Mouse (Mus musculus) forelimb bud, embryonic 11.5 days (tissue): ENCODE data around the gene Nos1.

Experiments
- DNase-seq: peaks from one replicate; pipeline ENCODE4 v3.0.0-alpha.2; 2012; ENCODE audit warnings: low read depth, low spot score

Gene Nos1

GRCm38 (mm10) chr5:117780681-117781080 is at the start of gene Nos1:
Gene Nos1 (plus strand): TSS chr5:117781032.
- DNase-seq, result peak; percentile 64

- no peak for DNase-seq
These were observed 49.5 kb upstream of the Nos1 start for GRCm38 (mm10) chr5:117731311-117731710.

- DNase-seq, result no peak
These were observed 36.1 kb upstream of the Nos1 start for GRCm38 (mm10) chr5:117744654-117745178.

- DNase-seq, result peak; percentile 49
These were observed 31.5 kb upstream of the Nos1 start for GRCm38 (mm10) chr5:117749353-117749752.

- peak; percentile 13 for DNase-seq
These were observed 22.9 kb upstream of the Nos1 start for GRCm38 (mm10) chr5:117757696-117758482.

- no peak for DNase-seq
These were observed 19.5 kb upstream of the Nos1 start for GRCm38 (mm10) chr5:117761181-117761832.

GRCm38 (mm10) chr5:117764496-117764895 is 16.3 kb upstream of the Nos1 start:
- no peak for DNase-seq

GRCm38 (mm10) chr5:117779175-117779574 is 1.7 kb upstream of the Nos1 start:
- no peak for DNase-seq

- DNase-seq, result no peak
These were observed 346 bp downstream of the Nos1 start for GRCm38 (mm10) chr5:117781178-117781577.

GRCm38 (mm10) chr5:117790071-117790470 is 9.2 kb downstream of the Nos1 start:
- DNase-seq, result no peak

- no peak for DNase-seq
These were observed 11.0 kb downstream of the Nos1 start for GRCm38 (mm10) chr5:117791875-117792274.

- no peak for DNase-seq
These were observed 20.0 kb downstream of the Nos1 start for GRCm38 (mm10) chr5:117800849-117801248.

GRCm38 (mm10) chr5:117802071-117802521 is 21.3 kb downstream of the Nos1 start:
- no peak for DNase-seq

- no peak for DNase-seq
These were observed 22.7 kb downstream of the Nos1 start for GRCm38 (mm10) chr5:117803551-117803950.

- DNase-seq, result no peak
These were observed 30.1 kb downstream of the Nos1 start for GRCm38 (mm10) chr5:117810930-117811329.

GRCm38 (mm10) chr5:117818800-117819199 is 38.0 kb downstream of the Nos1 start:
- no peak for DNase-seq

- DNase-seq, result no peak
These were observed 39.6 kb downstream of the Nos1 start for GRCm38 (mm10) chr5:117820445-117820844.

GRCm38 (mm10) chr5:117823811-117824210 is 43.0 kb downstream of the Nos1 start:
- DNase-seq, result no peak

GRCm38 (mm10) chr5:117824486-117824885 is 43.7 kb downstream of the Nos1 start:
- DNase-seq, result no peak

- DNase-seq, result no peak
These were observed 44.5 kb downstream of the Nos1 start for GRCm38 (mm10) chr5:117825336-117825735.

- DNase-seq, result no peak
These were observed 46.5 kb downstream of the Nos1 start for GRCm38 (mm10) chr5:117827366-117827765.

- DNase-seq, result peak; percentile 78
These were observed 56.1 kb downstream of the Nos1 start for GRCm38 (mm10) chr5:117836930-117837329.

GRCm38 (mm10) chr5:117837731-117838130 is 56.9 kb downstream of the Nos1 start:
- no peak for DNase-seq
